Mouse (Mus musculus): ENCODE measurements around the gene Vwa5b1. TPM values are rescaled to one million over a fixed set of nuclear protein-coding genes. Genes with fewer than 3 reads are reported as not detected.
A peak's percentile ranks its signal among the peaks of the same experiment; 100 is the strongest.

Gene Vwa5b1
- polyA plus RNA-seq, 1 experiment from 2014 or later = 0.07 TPM

GRCm38 (mm10) chr4:138548124-138548561, 87.5 kb downstream of the Vwa5b1 start:
- Histone ChIP-seq H3K9me3 (no peaks in the 10 kb centered on the region), H3K36me3 (no peaks in the 10 kb centered on the region), H3K27ac (no peak overlapping the region), H3K4me2 (no peak overlapping the region), H3K4me3 (no peak overlapping the region), H3K4me1 (peaks cover 11% of the 10 kb centered on the region), H3K27me3 (peaks cover 22% of the 10 kb centered on the region), H3K9ac (no peak overlapping the region)
- no peak for ATAC-seq (ENCODE audit: borderline replicate concordance, extremely low read depth, low FRiP score, low TSS enrichment)
- 15% methylated on average over 10 of the region's 10 CpGs for WGBS

- Histone ChIP-seq H3K4me2 (no peak overlapping the region), H3K9me3 (no peaks in the 10 kb centered on the region), H3K27me3 (peaks cover 22% of the 10 kb centered on the region), H3K36me3 (no peaks in the 10 kb centered on the region), H3K4me3 (no peak overlapping the region), H3K4me1 (peaks cover 17% of the 10 kb centered on the region), H3K9ac (no peak overlapping the region), H3K27ac (no peak overlapping the region)
- no peak for ATAC-seq (ENCODE audit: borderline replicate concordance, extremely low read depth, low FRiP score, low TSS enrichment)
- WGBS = 15% methylated on average over 10 of the region's 10 CpGs
Measured at GRCm38 (mm10) chr4:138547556-138547955, 88.1 kb downstream of the Vwa5b1 start.

GRCm38 (mm10) chr4:138547041-138547440, 88.6 kb downstream of the Vwa5b1 start:
- Histone ChIP-seq H3K4me1 (peaks cover 20% of the 10 kb centered on the region), H3K9ac (no peak overlapping the region), H3K4me2 (no peak overlapping the region), H3K27me3 (peaks cover 22% of the 10 kb centered on the region), H3K4me3 (no peak overlapping the region), H3K9me3 (no peaks in the 10 kb centered on the region), H3K27ac (no peak overlapping the region), H3K36me3 (no peaks in the 10 kb centered on the region)
- 54% methylated on average over 6 of the region's 6 CpGs for WGBS
- ATAC-seq (ENCODE audit: borderline replicate concordance, extremely low read depth, low FRiP score, low TSS enrichment) = no peak

GRCm38 (mm10) chr4:138546241-138546640, 89.4 kb downstream of the Vwa5b1 start:
- Histone ChIP-seq H3K36me3 (no peaks in the 10 kb centered on the region), H3K4me2 (no peak overlapping the region), H3K4me1 (peaks cover 20% of the 10 kb centered on the region), H3K27ac (no peak overlapping the region), H3K4me3 (no peak overlapping the region), H3K9ac (no peak overlapping the region), H3K9me3 (no peaks in the 10 kb centered on the region), H3K27me3 (peaks cover 24% of the 10 kb centered on the region)
- 62% methylated on average over 11 of the region's 11 CpGs for WGBS
- ATAC-seq (ENCODE audit: borderline replicate concordance, extremely low read depth, low FRiP score, low TSS enrichment) = no peak

- ATAC-seq (ENCODE audit: borderline replicate concordance, extremely low read depth, low FRiP score, low TSS enrichment) = peak; percentile 35; the same call in 1 of the 2 replicates
- Histone ChIP-seq H3K4me2 (peak overlapping the region; percentile 33), H3K27me3 (peaks cover 22% of the 10 kb centered on the region), H3K9ac (no peak overlapping the region), H3K4me3 (no peak overlapping the region), H3K27ac (peak overlapping the region; percentile 61; the same call in 1 of the 2 replicates), H3K36me3 (no peaks in the 10 kb centered on the region), H3K4me1 (peaks cover 20% of the 10 kb centered on the region), H3K9me3 (no peaks in the 10 kb centered on the region)
- WGBS = 21% methylated on average over 12 of the region's 12 CpGs
Measured at GRCm38 (mm10) chr4:138543177-138543576, 92.5 kb downstream of the Vwa5b1 start.

DNA sequence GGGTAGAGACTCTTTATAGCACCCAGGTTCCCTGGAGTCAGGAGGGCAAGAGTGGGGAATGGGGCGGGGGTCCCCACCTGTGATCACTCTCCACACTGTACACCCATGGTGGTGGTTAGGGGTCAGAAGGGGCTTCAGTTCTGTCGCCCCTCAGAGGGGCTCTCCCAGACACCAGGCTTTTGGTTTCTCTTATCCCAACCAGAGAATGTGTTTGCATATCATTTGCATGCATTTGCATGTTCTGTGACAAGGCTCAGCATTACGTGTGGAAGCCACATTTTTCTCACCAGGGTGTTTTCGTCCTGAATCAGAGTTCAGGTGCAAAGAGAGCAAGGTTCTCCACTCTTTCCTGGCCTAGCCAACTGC, 97.6 kb downstream of the Vwa5b1 start:
- 49% methylated on average over 4 of the region's 4 CpGs for WGBS
- Histone ChIP-seq H3K9me3 (no peaks in the 10 kb centered on the region), H3K9ac (no peak overlapping the region), H3K4me3 (no peak overlapping the region), H3K36me3 (no peaks in the 10 kb centered on the region), H3K4me2 (no peak overlapping the region), H3K27ac (no peak overlapping the region), H3K27me3 (peaks cover 12% of the 10 kb centered on the region; the same call in 1 of the 2 replicates), H3K4me1 (peaks cover 8% of the 10 kb centered on the region)
- no peak for ATAC-seq (ENCODE audit: borderline replicate concordance, extremely low read depth, low FRiP score, low TSS enrichment)

DNA sequence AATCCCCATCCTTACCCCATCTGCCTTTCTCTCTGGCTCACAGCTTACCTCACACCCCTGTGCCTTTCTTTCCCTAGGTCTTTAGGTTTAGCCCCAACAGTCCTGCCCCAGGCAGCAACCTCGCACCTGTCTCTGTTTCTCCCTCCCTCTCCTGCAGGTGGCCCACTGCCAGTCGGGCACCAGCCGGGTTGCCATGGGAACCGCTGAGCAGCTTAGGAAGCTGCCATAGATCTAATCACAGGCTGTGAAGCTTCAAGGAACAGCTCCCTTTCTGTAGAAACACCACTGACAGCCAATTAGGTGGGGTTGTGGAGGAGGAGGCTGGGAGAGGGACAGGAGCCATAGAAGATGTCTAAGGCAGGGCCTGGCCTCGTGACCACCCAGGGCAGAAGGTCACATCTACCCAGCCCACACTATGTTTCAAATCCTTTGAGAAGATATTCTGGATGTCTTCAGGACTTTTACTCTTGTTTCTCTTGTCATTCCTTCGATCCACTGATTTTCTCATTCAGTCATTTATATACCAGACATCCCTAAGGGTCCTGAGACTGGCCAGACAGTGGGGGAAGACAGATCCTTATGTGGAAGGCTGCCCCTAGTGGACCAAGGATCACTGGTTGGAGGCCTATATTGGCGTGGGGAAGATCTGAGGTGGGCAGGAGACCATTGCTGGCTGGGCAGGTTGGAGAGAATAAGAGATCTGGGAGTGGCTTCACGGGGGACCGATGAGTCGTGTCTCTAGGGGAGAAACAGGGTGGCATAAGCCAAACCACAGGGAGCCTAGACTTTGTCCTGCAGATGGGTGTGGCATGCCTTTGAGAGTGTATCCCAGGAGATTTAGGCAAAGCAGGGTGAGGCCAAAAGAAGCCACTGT, 98.2 kb downstream of the Vwa5b1 start:
- Histone ChIP-seq H3K4me2 (no peak overlapping the region), H3K4me3 (no peak overlapping the region), H3K9ac (no peak overlapping the region), H3K27me3 (peaks cover 12% of the 10 kb centered on the region; the same call in 1 of the 2 replicates), H3K9me3 (no peaks in the 10 kb centered on the region), H3K27ac (no peak overlapping the region), H3K4me1 (peaks cover 2% of the 10 kb centered on the region; the same call in 1 of the 2 replicates), H3K36me3 (no peaks in the 10 kb centered on the region)
- ATAC-seq (ENCODE audit: borderline replicate concordance, extremely low read depth, low FRiP score, low TSS enrichment) = no peak
- WGBS = 24% methylated on average over 10 of the region's 10 CpGs

GRCm38 (mm10) chr4:138535610-138536009, 100.1 kb downstream of the Vwa5b1 start:
- H3K27ac ChIP-seq = no peak overlapping the region
- ATAC-seq (ENCODE audit: borderline replicate concordance, extremely low read depth, low FRiP score, low TSS enrichment) = no peak
- WGBS = 73% methylated on average over 12 of the region's 12 CpGs

DNA sequence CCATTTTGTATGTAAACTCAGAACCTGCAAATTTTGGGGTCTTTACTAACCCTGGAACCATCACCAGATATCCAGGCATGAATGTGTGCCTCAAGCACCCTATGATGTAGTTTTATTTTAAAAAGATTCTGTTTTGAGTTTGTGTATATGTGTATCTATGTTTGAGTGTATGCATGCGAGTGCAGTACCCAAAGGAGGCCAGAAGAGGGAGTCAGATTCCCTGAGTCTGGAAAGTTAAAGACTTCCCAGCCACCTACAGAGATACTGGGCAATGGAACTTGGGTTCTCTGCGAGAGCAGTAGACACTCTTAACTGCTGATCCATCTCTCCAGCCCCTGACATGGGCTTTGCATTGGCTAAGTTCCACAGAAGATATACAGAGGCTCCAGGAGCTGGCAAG, 101.8 kb downstream of the Vwa5b1 start:
- Histone ChIP-seq H3K9me3 (no peaks in the 10 kb centered on the region), H3K4me1 (no peaks in the 10 kb centered on the region), H3K4me3 (no peak overlapping the region), H3K27ac (no peak overlapping the region), H3K36me3 (no peaks in the 10 kb centered on the region), H3K4me2 (no peak overlapping the region), H3K9ac (no peak overlapping the region), H3K27me3 (peaks cover 7% of the 10 kb centered on the region; the same call in 1 of the 2 replicates)
- 89% methylated on average over 2 of the region's 2 CpGs for WGBS
- no peak for ATAC-seq (ENCODE audit: borderline replicate concordance, extremely low read depth, low FRiP score, low TSS enrichment)

More at GRCm38 (mm10) chr4:138535610-138536009, 100.1 kb downstream of the Vwa5b1 start:
- Histone ChIP-seq H3K4me2 (no peak overlapping the region), H3K4me3 (no peak overlapping the region), H3K27me3 (peaks cover 7% of the 10 kb centered on the region; the same call in 1 of the 2 replicates), H3K36me3 (no peaks in the 10 kb centered on the region), H3K9ac (no peak overlapping the region), H3K9me3 (no peaks in the 10 kb centered on the region), H3K4me1 (no peaks in the 10 kb centered on the region)

DNA sequence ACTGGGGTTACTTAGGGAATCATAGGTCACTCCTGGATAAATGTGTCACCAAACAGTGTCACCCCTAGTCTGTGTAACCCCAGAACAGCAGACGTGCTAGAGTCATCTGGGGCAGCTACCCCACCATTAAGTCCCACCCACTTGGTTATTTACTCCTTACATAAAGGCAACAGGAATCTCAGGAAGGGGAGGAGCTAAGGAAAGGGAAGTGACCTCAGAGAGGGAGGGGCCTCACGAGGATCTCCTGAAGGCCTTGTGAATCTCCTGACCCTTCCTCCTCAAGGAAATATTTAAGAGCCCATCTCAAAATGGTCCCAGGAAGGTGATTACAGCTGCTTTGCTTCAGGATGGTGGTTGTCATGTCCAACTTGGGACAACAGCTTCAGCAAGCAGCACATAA, 103.9 kb downstream of the Vwa5b1 start:
- Histone ChIP-seq H3K9ac (no peak overlapping the region), H3K9me3 (no peaks in the 10 kb centered on the region), H3K4me1 (no peaks in the 10 kb centered on the region), H3K4me3 (no peak overlapping the region), H3K27me3 (peaks cover 7% of the 10 kb centered on the region; the same call in 1 of the 2 replicates), H3K36me3 (no peaks in the 10 kb centered on the region), H3K4me2 (no peak overlapping the region), H3K27ac (no peak overlapping the region)
- 75% methylated on average over 2 of the region's 2 CpGs for WGBS
- no peak for ATAC-seq (ENCODE audit: borderline replicate concordance, extremely low read depth, low FRiP score, low TSS enrichment)

DNA sequence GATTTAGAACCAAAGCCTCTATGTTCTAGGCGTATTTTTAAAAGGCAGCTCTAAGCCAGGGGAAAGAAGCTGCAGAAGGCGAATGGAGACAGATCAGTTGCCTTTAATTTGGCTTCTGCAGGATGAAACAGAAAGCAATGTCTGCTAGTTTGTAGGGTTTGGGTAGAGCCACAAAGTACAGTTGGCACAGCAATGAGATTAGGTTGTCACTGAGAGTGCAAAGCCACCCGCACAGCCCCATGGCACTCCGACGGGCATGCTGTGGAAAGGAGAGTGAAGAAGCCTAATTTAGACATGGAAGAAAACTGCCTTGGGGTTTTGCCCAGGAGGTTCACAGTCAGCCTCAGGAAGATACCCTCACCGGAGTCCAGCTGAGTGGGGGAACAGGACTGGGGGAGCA, 105.7 kb downstream of the Vwa5b1 start:
- H3K9me3 ChIP-seq = no peaks in the 10 kb centered on the region
- no peak overlapping the region for H3K4me2 ChIP-seq
- ATAC-seq (ENCODE audit: borderline replicate concordance, extremely low read depth, low FRiP score, low TSS enrichment) = no peak
- H3K27me3 ChIP-seq = no peaks in the 10 kb centered on the region; the same call in 1 of the 2 replicates
- WGBS = 90% methylated on average over 6 of the region's 6 CpGs
- H3K27ac ChIP-seq = no peak overlapping the region
- no peaks in the 10 kb centered on the region for H3K36me3 ChIP-seq
- no peak overlapping the region for H3K9ac ChIP-seq
- no peaks in the 10 kb centered on the region for H3K4me1 ChIP-seq
- H3K4me3 ChIP-seq = no peak overlapping the region

DNA sequence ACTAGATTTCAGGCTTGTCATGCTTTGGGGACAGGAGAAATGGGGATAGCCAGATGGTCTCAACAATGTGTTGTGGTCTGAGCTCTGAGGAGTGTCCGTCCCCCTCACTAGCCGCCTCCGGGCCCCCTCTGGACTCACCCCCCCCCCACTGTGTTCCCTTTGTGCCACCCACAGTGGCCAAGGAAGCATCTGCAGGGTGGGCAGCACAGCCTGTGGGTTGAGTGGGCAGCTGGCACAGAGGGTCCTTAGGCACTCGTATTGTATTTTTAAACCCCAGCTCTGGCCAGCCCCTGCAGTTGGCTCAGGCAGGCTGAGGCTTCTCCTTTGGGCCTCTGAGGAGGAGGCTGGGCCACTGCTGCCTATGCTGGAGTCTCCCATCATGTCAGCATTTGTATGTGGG, 110.0 kb downstream of the Vwa5b1 start:
- Histone ChIP-seq H3K27me3 (no peaks in the 10 kb centered on the region; the same call in 1 of the 2 replicates), H3K36me3 (no peaks in the 10 kb centered on the region), H3K9me3 (no peaks in the 10 kb centered on the region), H3K4me2 (no peak overlapping the region), H3K4me3 (no peak overlapping the region), H3K27ac (no peak overlapping the region), H3K4me1 (peaks cover 3% of the 10 kb centered on the region; the same call in 1 of the 2 replicates), H3K9ac (no peak overlapping the region)
- 73% methylated on average over 4 of the region's 4 CpGs for WGBS
- 0 out of 2 replicates have a peak, but pooled peaks have one; percentile 12 for ATAC-seq (ENCODE audit: borderline replicate concordance, extremely low read depth, low FRiP score, low TSS enrichment)

Measured in lung, embryonic 15.5 days (tissue).